Mouse (Mus musculus): ENCODE measurements around the gene Lca5.
A peak's percentile ranks its signal among the peaks of the same experiment; 100 is the strongest.

Lca5 gene

GRCm38 (mm10) chr9:83391996-83392395 is 48.9 kb downstream of the Lca5 start:
- no peak for DNase-seq (ENCODE audit: low spot score in 2 of 2)

- no peak for DNase-seq (ENCODE audit: low spot score in 2 of 2)
Observed at GRCm38 (mm10) chr9:83389570-83389969, 51.4 kb downstream of the Lca5 start.

GRCm38 (mm10) chr9:83386264-83386855 is 54.6 kb downstream of the Lca5 start:
- DNase-seq (ENCODE audit: low spot score in 2 of 2): no peak

GRCm38 (mm10) chr9:83385301-83385700 is 55.6 kb downstream of the Lca5 start:
- DNase-seq (ENCODE audit: low spot score in 2 of 2): no peak

GRCm38 (mm10) chr9:83383235-83383634 is 57.7 kb downstream of the Lca5 start:
- DNase-seq (ENCODE audit: low spot score in 2 of 2): no peak

GRCm38 (mm10) chr9:83382775-83383174 is 58.2 kb downstream of the Lca5 start:
- DNase-seq (ENCODE audit: low spot score in 2 of 2): no peak

- no peak for DNase-seq (ENCODE audit: low spot score in 2 of 2)
Observed at GRCm38 (mm10) chr9:83381317-83381716, 59.6 kb downstream of the Lca5 start.

- DNase-seq (ENCODE audit: low spot score in 2 of 2): no peak
Observed at GRCm38 (mm10) chr9:83379661-83380060, 61.3 kb downstream of the Lca5 start.

- no peak for DNase-seq (ENCODE audit: low spot score in 2 of 2)
Observed at GRCm38 (mm10) chr9:83377132-83377531, 63.8 kb downstream of the Lca5 start.

- DNase-seq (ENCODE audit: low spot score in 2 of 2): no peak
Observed at GRCm38 (mm10) chr9:83375522-83376176, 65.3 kb downstream of the Lca5 start.

- DNase-seq (ENCODE audit: low spot score in 2 of 2): no peak
Observed at GRCm38 (mm10) chr9:83370907-83371306, 70.0 kb downstream of the Lca5 start.

GRCm38 (mm10) chr9:83368234-83368633 is 72.7 kb downstream of the Lca5 start:
- no peak for DNase-seq (ENCODE audit: low spot score in 2 of 2)

- no peak for DNase-seq (ENCODE audit: low spot score in 2 of 2)
Observed at GRCm38 (mm10) chr9:83355802-83356201, 85.1 kb downstream of the Lca5 start.

- no peak for DNase-seq (ENCODE audit: low spot score in 2 of 2)
Observed at GRCm38 (mm10) chr9:83353316-83353715, 87.6 kb downstream of the Lca5 start.

GRCm38 (mm10) chr9:83351171-83351570 is 89.8 kb downstream of the Lca5 start:
- no peak for DNase-seq (ENCODE audit: low spot score in 2 of 2)

- peak in 1 of 2 experiments; percentile 43 for DNase-seq (ENCODE audit: low spot score in 2 of 2)
Observed at GRCm38 (mm10) chr9:83350613-83351012, 90.3 kb downstream of the Lca5 start.

GRCm38 (mm10) chr9:83349905-83350304 is 91.0 kb downstream of the Lca5 start:
- DNase-seq (ENCODE audit: low spot score in 2 of 2): no peak

GRCm38 (mm10) chr9:83349504-83349903 is 91.4 kb downstream of the Lca5 start:
- peak; percentile 44 to 66 for DNase-seq (ENCODE audit: low spot score in 2 of 2)

GRCm38 (mm10) chr9:83347521-83347920 is 93.4 kb downstream of the Lca5 start:
- no peak for DNase-seq (ENCODE audit: low spot score in 2 of 2)

GRCm38 (mm10) chr9:83342491-83343370 is 98.2 kb downstream of the Lca5 start:
- DNase-seq (ENCODE audit: low spot score in 2 of 2): no peak
